Mouse (Mus musculus): ENCODE data around the gene Zgrf1. TPM values are rescaled to one million over a fixed set of nuclear protein-coding genes. Genes with fewer than 3 reads are reported as not detected.

Zgrf1 gene
- polyA plus RNA-seq, 1 experiment from 2014 or later, result 1.1 TPM

DNA sequence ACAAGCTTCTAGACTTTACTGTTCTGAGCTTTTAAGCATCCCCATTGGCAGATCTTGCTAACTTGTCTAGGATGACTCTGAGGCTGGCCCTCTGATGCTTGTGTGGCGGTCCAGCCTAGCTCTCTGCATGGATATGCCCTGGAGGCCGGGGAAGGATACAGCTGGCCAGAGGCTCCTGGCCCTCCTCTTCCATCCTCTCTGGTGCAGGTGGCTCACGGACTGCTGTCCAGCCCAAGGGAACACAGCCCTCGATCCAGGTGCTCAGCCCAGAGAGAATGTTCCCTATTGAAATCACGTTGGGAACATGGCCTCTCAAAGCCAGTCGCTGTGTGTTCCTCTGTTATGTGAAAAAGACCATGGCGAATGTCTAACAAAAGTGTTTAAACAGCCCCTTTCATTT is 107.4 kb downstream of the Zgrf1 start:
- Histone ChIP-seq H3K27me3 (ENCODE audit: control insufficient read depth, insufficient read depth, low read length) (no peaks in the 10 kb centered on the region), H3K36me3 (ENCODE audit: control insufficient read depth, insufficient read depth, low read length) (no peaks in the 10 kb centered on the region), H3K4me3 (ENCODE audit: low read depth, low read length) (no peak overlapping the region), H3K4me2 (replicated peaks; ENCODE audit: low read depth) (no peak overlapping the region), H3K27ac (replicated peaks) (no peak overlapping the region), H3K9ac (ENCODE audit: low read length) (no peak overlapping the region), H3K4me1 (replicated peaks; ENCODE audit: control insufficient read depth, insufficient read depth) (no peaks in the 10 kb centered on the region), H3K9me3 (ENCODE audit: control insufficient read depth, low read length) (no peaks in the 10 kb centered on the region)
- no peak for DNase-seq (ENCODE audit: low spot score)
- TF ChIP-seq EP300 (optimal IDR thresholded peaks at IDR 0.05) (no peak), CTCF (IDR thresholded peaks at IDR 0.05; ENCODE audit: low read depth) (no peak)
- no peak for ATAC-seq (ENCODE audit: low FRiP score, low TSS enrichment)
- 67% methylated on average over 7 of the region's 7 CpGs for WGBS

- 64% methylated on average over 22 of the region's 22 CpGs for WGBS
- Histone ChIP-seq H3K4me1 (replicated peaks; ENCODE audit: control insufficient read depth, insufficient read depth) (no peaks in the 10 kb centered on the region), H3K36me3 (ENCODE audit: control insufficient read depth, insufficient read depth, low read length) (no peaks in the 10 kb centered on the region), H3K4me2 (replicated peaks; ENCODE audit: low read depth) (no peak overlapping the region), H3K9me3 (ENCODE audit: control insufficient read depth, low read length) (no peaks in the 10 kb centered on the region), H3K9ac (ENCODE audit: low read length) (no peak overlapping the region), H3K27me3 (ENCODE audit: control insufficient read depth, insufficient read depth, low read length) (no peaks in the 10 kb centered on the region), H3K27ac (replicated peaks) (no peak overlapping the region), H3K4me3 (ENCODE audit: low read depth, low read length) (no peak overlapping the region)
- ATAC-seq (ENCODE audit: low FRiP score, low TSS enrichment) (no peak), DNase-seq (ENCODE audit: low spot score) (no peak)
- no peak for TF ChIP-seq CTCF (IDR thresholded peaks at IDR 0.05; ENCODE audit: low read depth)
- no peak for TF ChIP-seq EP300 (optimal IDR thresholded peaks at IDR 0.05)
Observed at GRCm38 (mm10) chr3:127661646-127662531, 108.6 kb downstream of the Zgrf1 start.

MicroRNAs encoded within 50 kb of the gene (microRNA counts, 519-probe panel; counts per million panel counts)
- microRNA mmu-miR-302a, result not detected
- not detected for microRNA mmu-miR-302b
- microRNA mmu-miR-302c, result not detected
- microRNA mmu-miR-302d, result not detected
- microRNA mmu-miR-367, result not detected

Small RNA genes within 50 kb of the gene (microRNA-seq; reads per million reads assigned to microRNA genes)
- gene Mir302a (6.1 reads per million, percentile 10 among the genes with 10 or more reads in this experiment), gene Mir302b (5.1 reads per million, percentile 8 among the genes with 10 or more reads in this experiment), gene Mir302c (0.96 reads per million), gene Mir302d (5.1 reads per million, percentile 8 among the genes with 10 or more reads in this experiment), gene Mir367 (not detected)

Other genes starting within 250 kb of the Zgrf1 start
- 12.3 and 13.0 TPM in 2 replicates for gene Ank2, start 54.1 kb upstream of the Zgrf1 start, polyA plus RNA-seq (2015; fragmentation: Nextera tagmentation; extraction: Ambion mirVana)
- 23.2 and 23.3 TPM in 2 replicates for gene Larp7, start 140 bp upstream of the Zgrf1 start, polyA plus RNA-seq (2015; fragmentation: Nextera tagmentation; extraction: Ambion mirVana)
- not detected in 2 replicates for gene Neurog2, start 79.6 kb downstream of the Zgrf1 start, polyA plus RNA-seq (2015; fragmentation: Nextera tagmentation; extraction: Ambion mirVana)
- gene Alpk1, start 227.0 kb downstream of the Zgrf1 start, polyA plus RNA-seq (2015; fragmentation: Nextera tagmentation; extraction: Ambion mirVana), result 1.2 and 1.5 TPM in 2 replicates
- 7.6 and 7.7 TPM in 2 replicates for gene Tifa, start 236.3 kb downstream of the Zgrf1 start, polyA plus RNA-seq (2015; fragmentation: Nextera tagmentation; extraction: Ambion mirVana)

Measured in stomach, postnatal 0 days (tissue).